Mouse (Mus musculus): ENCODE measurements around the gene Coro7.

GRCm38 (mm10) chr16:4613736-4614135 is 65.8 kb downstream of the Coro7 start:
- TF ChIP-seq CTCF (IDR thresholded peaks at IDR 0.05) (no peak), EP300 (IDR thresholded peaks at IDR 0.05) (no peak)
